Mouse (Mus musculus) urinary bladder, postnatal 10 days (tissue): ENCODE results near the gene Myo5c.
"Not testable (repeated sequence)": the region's sequence is repeated elsewhere in the genome, so short reads cannot be mapped to it uniquely, and the experiment has no call there.

ENCODE experiments used
- DNase-seq: peaks from one replicate; pipeline ENCODE4 v3.0.0; 2022; ENCODE audit warnings: low spot score

Gene Myo5c

GRCm38 (mm10) chr9:75244527-75244926, 12.7 kb downstream of the Myo5c start:
- no peak for DNase-seq

GRCm38 (mm10) chr9:75246080-75246930, 14.5 kb downstream of the Myo5c start:
- DNase-seq, result no peak

GRCm38 (mm10) chr9:75247870-75248269, 16.1 kb downstream of the Myo5c start:
- no peak for DNase-seq

- DNase-seq, result no peak
Observed at GRCm38 (mm10) chr9:75248359-75248758, 16.5 kb downstream of the Myo5c start.

- DNase-seq, result no peak
Observed at GRCm38 (mm10) chr9:75248874-75249273, 17.1 kb downstream of the Myo5c start.

- not testable (repeated sequence) for DNase-seq
Observed at GRCm38 (mm10) chr9:75253158-75253557, 21.3 kb downstream of the Myo5c start.

- no peak for DNase-seq
Observed at GRCm38 (mm10) chr9:75253766-75254165, 21.9 kb downstream of the Myo5c start.

- no peak for DNase-seq
Observed at GRCm38 (mm10) chr9:75254196-75254955, 22.6 kb downstream of the Myo5c start.

- no peak for DNase-seq
Observed at GRCm38 (mm10) chr9:75255820-75256545, 24.2 kb downstream of the Myo5c start.

- DNase-seq, result no peak
Observed at GRCm38 (mm10) chr9:75258792-75259191, 27.0 kb downstream of the Myo5c start.

GRCm38 (mm10) chr9:75259656-75260055, 27.8 kb downstream of the Myo5c start:
- no peak for DNase-seq

GRCm38 (mm10) chr9:75261332-75261872, 29.6 kb downstream of the Myo5c start:
- DNase-seq, result no peak

GRCm38 (mm10) chr9:75262235-75262826, 30.5 kb downstream of the Myo5c start:
- DNase-seq, result no peak

GRCm38 (mm10) chr9:75264008-75264718, 32.3 kb downstream of the Myo5c start:
- DNase-seq, result no peak

GRCm38 (mm10) chr9:75267147-75267546, 35.3 kb downstream of the Myo5c start:
- DNase-seq, result no peak

GRCm38 (mm10) chr9:75270382-75270781, 38.6 kb downstream of the Myo5c start:
- no peak for DNase-seq

- no peak for DNase-seq
Observed at GRCm38 (mm10) chr9:75271539-75271938, 39.7 kb downstream of the Myo5c start.

GRCm38 (mm10) chr9:75273646-75274045, 41.8 kb downstream of the Myo5c start:
- DNase-seq, result no peak

GRCm38 (mm10) chr9:75274486-75274885, 42.7 kb downstream of the Myo5c start:
- DNase-seq, result no peak

GRCm38 (mm10) chr9:75275051-75275450, 43.2 kb downstream of the Myo5c start:
- DNase-seq, result no peak

GRCm38 (mm10) chr9:75280814-75281213, 49.0 kb downstream of the Myo5c start:
- no peak for DNase-seq
